Mouse (Mus musculus) thymus, postnatal 14 days (tissue): ENCODE results near the gene Stradb.
A peak's percentile ranks its signal among the peaks of the same experiment; 100 is the strongest.
"Not testable (repeated sequence)": the region's sequence is repeated elsewhere in the genome, so short reads cannot be mapped to it uniquely, and the experiment has no call there.

Experiments
- DNase-seq: peaks from one replicate; pipeline ENCODE4 v3.0.0; 2021

Stradb gene

DNA sequence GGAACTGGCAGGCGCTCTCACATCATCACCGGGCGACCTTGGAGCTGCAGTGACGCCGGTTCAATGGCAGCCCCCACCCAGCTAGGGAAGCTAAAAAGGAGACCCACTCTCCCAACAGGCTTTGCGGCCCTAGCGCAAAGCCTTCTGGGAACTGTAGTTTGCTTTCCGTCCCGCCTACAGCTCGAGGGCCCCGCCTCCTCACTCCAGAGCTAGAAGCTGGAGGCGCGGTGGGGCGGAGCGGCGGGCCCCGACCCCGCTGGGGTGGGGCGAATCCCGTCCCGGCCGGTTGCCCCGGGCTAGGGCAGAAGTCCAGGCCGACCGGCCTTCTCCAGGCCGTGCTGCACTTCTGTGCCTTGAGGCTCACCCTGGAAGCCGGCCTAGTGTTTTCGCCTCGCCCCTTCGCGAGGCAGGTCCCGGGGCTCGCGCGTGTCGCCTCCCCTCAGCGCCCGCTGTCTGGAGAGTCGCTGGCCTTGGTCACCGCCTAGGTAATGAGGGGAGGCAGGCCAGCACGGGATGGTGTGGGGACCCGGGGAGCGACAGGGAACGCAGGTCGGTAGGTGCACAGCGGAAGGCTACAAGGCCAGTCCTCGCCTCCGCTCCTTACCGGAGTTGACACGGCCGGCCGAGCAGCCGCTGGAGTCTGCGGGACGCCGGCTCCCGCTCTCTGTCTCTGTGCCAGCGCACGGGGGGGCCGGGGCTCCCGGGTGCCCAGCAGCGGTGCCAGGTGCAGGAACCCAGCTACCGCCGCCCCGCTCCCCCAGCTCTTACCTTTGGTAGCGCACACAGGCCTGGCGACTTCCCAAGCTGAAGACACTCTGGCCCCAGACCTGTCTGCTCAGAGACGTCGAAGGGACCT, at the start of gene Stradb, which contains the start of gene Trak2:
Gene Stradb (plus strand): TSS at position 157 of the 856 bp plus-strand sequence.
Gene Trak2 (minus strand): TSS at position 65 of the 856 bp plus-strand sequence.
- peak; percentile 98 for DNase-seq

DNA sequence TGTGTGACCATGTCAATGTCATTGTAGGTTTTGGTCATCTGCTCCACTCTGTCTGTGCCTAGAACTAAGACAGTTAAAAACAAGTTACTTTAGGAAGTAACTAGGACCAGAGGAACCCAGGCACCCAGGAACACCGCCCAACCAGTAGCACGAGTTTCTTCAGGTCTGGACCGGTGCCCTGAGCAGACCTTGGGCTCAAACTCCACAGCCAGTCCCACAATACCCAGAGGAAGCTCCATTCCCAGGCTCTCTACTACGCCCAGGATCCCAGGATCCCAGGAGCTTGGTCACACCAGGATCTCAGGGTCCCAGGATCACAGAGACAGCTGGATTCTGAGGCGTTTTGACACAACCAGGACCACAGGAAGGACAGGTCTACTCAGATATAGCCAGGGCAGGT, 46.7 kb upstream of the Stradb start:
- DNase-seq: no peak

DNA sequence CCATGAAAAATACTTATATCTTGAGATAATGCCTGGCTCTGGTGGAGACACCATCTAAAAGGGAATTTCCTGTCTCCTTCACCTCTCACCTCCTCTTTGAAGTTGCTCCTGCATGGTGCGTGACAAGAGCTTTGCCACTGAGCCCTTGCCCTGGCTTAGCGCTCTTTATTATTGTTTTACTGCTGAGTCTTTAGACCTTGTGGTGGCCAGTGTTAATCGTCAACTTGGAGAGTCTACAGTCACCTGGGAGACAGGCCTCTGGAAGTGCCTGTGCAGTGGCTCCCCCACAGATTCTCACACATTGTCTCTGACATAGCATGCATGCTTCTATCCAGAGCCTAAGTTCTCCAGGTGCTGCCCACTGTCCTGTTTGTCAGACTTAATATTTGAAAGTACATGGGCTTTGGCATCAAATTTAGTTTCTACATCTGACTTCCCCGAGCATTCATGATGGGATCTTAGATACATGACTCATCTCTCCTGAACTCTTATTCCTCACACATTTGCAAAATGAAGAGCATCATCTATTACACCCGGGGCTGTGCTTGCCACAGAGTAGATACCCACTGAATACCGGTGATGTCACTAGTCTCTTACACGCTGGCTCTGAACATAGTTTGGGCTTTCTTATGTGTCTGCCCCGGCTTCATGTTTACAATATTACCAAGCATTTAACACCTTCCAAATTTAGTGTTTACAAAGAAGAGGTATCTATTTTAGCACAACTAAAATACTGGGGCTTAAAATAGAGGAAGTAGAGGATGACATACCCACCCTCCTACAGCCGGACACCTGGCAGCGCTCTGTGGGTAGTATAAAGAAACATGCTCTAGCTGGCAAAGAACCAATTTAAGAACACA, 36.3 kb upstream of the Stradb start:
- no peak for DNase-seq

DNA sequence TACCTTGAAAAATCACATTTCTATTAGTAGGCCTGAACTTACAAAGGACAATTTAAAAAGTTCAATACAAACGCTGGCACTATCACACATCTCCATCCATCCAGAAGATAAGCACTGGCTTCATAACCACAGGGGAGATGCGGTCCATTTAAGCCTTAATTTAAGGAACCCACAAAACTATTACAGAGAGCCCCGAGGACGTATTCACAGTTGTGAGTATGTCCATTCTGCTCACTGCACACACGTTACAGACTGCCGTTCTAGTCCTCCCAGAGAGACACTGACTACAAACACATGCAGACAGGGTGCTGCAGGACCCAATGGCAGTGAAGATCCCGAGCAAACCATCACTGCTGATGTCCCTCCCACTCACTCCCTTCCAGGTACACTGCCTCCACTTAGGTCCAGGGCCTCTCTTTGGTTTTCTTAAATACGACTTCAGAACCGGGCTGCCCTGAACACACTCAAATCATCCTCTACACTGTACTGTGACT, 35.7 kb upstream of the Stradb start:
- no peak for DNase-seq

DNA sequence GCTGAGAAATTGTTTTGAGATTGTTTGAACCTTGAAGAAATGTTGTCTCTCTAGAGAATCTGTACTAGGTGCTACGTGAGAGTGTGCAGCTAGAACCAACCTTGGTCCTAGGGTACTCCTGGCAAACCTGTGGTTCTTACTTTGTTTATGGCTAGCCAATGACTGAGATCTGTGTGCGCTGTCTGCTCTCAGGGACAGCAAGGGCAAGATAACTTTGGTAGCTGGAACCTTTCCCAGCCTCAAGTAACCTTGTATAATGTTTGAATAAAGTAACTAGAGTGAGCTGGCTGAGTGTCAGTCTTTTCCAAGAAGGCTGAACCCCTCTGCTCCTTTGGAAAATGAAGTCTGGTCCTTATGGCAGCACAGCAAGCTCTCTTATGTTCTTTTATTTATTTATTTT, 27.8 kb upstream of the Stradb start:
- DNase-seq: no peak

DNA sequence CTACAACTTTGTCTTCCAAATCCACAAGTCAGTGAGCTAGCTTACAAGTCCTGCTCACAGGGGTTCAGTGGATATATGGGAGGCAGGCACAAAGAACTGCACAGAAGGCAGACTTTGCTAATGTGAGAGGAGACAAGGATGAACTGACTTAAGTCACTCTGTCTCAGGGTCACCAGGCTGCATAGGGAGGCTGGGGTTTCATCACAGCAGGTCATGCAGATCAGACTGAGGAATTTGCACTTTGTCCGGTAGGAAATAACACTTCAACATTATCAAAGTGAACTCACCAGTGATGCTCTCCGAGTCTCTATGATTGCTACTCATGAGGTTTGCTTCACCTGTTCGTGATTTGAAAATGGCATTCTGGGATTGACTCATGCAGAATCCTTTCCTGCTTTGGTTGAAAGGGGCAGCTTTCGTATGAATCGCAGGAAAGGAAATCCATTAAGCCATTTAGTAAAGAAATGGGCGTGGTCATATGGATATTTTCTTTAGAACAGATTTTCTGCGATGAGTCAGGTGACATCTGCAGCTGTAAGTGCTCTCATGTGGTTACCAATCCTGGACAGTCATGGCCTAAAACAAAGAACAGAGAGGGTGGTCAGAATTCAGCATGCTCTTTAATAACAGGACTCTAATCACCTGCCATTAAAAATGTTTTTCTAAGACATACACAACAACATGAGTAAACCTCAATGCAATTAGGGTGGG, 27.2 kb upstream of the Stradb start:
- DNase-seq: no peak

DNA sequence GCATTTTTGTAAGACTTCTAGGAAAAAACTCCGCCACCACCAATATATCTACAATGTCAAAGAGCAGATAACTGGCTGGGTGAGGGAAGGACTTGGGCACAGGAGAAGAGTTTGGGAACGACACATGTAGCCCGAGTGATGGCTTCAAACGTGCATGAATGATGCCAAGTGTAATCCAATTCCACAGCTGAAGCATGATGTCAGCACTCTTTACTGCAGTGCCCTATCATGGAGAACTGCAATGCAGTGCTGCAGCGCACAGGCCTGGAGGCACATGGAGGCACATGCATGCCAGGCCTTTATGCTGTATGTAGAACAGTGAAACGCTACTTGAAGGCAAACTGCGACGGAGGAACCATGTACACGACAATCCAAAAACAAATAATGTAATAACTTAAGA, 26.6 kb upstream of the Stradb start:
- DNase-seq: no peak

DNA sequence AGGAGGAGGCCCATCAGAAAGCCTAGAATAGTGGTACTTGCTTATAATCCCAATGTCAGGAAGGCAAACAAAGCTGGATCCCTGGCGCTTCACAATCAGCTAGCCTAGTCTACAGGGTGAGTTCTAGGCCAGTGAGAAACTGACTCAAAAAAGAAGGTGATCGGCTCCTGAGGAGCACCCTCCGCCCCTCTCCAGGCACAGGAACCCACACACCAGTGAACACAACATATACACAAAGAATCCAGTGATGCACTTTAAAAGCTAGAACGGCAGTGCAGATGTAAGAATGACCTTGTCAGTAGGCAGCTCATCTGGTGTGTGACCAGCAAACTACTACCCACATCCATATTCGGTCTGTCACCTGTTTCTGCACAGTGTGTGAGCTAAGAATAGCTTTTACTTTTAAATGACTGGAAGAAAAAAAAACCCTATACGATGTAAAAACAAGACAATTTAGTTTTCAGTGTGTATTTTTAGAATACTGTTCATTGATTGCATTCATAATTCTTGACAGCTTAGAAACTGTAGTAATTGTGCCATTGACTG, 23.7 kb upstream of the Stradb start:
- no peak for DNase-seq

DNA sequence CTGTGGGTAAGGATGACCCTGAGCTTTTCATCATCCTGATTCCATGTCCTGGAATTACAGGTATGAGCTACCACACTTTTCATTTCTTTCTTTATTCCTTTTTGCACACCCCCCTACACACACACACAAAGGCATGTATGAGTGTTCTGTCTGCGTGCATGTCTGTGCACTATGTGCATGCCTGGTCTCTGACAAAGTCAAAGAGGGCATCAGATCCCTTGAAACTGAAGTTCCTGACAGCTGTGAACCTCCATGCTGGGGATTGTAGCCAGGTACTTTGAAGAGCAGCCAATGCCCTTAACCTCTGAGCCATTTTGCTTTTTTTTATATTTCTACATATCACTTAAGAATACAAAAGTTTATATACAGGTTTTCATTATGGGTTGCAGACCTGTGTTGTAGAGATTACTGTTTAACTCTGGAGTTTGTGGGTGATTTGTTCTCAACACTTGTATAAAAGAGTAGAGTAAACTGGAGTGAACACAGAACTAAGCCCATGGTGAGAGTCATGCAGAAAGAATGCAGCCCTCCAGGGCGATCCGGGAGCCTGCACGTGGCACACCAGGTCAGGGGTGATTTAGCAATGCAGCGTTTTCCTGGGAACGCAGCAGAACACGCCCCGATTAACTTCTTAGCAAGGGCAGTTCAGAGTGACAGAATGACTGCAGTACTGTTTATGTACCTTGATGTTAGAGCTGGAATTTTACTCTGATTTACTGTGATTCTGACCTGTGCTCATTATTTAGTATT, 22.2 kb upstream of the Stradb start:
- no peak for DNase-seq

DNA sequence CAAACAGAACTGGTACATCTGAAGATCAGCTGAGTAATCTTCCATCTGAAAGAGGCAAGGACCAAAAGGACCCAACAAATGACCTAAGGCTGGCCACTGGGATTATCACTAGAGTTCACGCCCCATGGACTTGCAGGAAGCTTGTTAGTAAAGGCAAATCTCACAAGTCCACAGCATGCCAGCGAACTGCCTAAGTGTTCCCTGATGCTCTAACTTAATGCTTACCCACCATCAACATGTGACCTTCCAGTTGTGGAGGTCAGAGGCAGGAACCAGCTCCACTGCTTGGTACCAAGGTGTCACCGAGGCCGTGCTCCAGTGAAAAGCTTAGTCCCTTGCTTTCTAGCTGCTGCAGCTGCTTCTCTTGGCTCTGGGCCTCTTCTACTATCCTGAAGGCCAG, 21.5 kb upstream of the Stradb start:
- no peak for DNase-seq

DNA sequence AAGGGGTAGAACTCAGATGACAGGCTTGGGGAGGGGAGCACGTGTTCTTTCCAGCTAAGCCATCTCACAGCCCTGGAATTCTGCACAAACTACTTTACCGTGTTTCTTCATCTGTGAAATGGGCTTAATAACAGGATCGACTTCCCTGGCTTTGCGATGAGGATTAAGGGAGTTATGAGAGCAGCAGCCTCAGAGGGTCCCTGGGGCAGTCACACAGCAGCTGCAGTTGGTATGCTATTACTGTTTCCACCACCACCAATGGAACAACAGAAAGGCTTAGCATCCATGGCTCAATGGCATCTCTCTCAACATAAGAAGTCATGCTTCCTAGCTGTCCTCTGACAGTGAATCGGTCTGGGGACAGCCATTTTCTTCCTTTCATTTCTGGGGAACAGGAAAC, 20.8 kb upstream of the Stradb start:
- no peak for DNase-seq

DNA sequence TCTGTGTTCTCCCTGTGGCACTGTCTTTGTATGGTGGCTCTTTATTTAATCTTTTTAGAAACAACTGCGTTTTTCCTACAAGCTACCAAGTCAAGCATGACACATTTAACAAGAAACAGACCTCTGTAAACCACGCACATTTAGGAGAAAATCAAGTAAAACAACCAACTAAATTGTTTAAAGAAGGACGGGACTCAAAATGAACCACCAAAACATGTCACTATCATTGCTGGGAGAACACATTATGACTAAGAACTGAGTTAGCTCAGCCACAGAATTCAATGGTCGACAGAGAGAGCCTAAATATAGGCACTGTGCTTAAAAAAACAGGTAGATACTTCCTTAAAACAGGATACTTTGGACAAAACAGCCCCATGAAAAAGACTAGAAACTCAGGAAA, 20.3 kb upstream of the Stradb start:
- DNase-seq: no peak

DNA sequence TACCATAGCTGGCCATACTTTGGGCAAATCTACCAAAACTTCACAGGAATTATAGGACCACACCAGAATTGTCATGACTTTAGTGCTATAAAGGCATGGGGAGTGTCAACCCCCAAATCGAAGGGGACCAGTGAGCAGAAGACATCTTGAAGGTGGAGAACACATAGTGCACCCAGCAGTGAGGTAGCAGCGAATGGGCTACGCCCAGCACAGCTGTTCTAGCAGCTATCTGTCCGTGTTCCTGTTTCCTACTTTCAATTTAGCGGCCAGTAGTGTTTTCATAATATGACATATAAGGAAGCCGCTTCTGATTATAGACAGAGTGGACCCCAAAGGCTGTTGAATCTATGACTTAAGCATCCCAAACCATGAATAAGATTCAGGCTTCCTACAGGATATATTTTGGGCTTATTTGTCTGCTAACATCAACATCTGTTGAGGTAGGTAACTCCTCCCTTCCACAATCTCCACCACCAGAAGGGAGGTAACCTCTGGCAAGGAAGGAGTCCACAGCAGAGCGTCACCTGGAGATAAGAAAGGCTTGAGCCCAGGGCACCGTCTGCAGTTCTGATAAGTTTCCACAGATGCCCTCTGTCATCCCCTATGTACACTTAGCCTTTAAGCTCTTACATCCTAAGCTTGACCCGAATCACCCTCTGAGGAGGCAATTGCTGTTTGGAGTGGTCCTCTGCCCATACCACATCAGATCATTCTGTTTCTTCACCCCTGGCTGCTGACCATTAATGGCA, 19.5 kb upstream of the Stradb start:
- peak; percentile 19 for DNase-seq

DNA sequence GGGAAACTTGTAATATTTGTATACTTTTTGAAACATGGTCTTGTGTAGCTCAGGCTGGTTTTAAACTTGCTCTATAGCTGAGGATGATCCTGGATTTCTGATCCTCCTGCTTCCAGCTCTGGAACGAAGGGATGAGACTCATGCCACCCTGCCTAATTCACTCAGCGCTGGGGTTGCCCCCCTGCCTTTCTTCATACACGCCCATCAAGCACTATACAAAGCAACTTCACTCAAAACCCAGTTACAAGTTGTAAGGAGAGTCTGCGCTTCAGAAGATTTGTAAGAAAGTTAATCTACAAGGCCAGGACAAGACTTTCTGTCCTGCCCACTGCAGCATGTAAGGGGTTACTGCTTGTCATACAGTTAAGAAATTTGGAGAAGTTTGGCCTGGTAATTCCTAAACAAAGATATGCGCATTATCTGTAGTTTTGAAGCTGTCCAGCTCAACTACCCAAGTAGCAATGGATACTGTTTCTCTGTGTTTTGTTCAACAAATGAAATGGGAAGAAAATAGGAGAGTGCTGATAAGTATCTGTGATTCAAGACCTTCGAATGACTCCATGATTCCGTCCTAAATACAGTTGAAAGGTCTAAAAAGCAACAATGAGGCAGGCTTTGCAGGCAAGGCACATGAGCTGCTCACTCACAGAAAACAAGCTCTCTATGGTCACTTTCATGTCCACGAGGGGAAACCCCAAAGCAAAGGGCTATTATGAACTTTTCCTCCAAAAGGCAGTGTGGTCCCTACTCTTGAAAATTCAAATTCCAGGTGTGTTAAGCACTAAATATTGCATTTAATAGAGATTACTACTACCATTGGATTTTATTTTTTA, 18.5 kb upstream of the Stradb start:
- no peak for DNase-seq

DNA sequence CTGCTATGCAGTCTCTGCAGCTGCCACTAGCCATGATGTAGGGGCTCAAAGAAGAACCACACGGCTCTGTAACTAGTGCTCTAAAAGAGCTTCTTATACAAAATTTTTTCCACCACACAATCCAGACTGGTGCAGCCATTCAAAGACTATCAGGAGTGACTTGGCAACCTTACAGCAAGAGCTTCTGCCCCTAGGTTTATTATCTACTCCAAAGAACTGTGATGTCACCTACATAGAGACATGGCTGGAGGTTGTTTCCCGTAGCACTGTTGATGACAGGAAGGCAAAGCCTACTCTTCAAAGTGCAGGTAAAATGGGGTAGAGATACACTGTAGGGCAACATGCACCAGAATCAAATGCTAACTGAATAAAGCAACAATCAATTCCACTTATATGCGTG, 17.6 kb upstream of the Stradb start:
- peak; percentile 22 for DNase-seq

DNA sequence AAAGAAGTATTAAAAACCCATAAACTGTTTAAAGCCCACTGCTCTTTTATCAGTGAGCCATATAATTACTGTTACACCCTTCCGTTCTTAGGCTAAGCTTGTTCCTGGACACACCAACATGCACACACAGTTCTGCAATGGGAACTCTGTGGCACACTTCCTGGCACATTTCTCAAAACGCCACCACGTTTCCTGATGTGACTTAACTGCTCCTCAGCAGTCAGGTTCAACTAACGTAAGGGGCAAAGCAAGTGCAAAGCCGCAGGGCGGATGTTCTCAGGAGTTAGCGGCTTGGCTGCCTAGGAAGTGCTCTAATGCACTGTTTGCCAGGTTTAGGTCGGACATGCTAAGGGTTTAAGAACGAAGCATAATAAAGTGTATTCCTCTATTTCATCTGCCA, 17.1 kb upstream of the Stradb start:
- DNase-seq: peak; percentile 81

DNA sequence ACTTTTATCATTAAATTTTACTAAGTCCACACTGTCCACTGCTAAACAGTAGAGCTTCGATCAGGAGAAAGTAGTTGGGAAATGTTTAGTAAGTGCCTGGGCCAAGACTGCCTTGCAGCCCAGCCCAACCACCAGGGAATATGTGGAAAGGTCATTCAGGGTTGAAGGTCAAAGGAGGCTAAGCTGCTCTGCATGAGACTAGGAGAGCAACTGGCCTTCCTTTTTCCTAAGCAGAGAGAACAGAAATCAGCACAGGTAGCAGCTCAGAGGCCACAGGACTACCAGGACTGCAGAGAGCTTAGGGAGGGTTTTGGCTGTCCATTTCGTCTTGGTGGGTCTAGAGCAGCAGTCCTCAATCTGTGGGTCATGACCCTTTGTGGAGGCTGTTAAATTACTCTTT, 15.4 kb upstream of the Stradb start:
- no peak for DNase-seq

DNA sequence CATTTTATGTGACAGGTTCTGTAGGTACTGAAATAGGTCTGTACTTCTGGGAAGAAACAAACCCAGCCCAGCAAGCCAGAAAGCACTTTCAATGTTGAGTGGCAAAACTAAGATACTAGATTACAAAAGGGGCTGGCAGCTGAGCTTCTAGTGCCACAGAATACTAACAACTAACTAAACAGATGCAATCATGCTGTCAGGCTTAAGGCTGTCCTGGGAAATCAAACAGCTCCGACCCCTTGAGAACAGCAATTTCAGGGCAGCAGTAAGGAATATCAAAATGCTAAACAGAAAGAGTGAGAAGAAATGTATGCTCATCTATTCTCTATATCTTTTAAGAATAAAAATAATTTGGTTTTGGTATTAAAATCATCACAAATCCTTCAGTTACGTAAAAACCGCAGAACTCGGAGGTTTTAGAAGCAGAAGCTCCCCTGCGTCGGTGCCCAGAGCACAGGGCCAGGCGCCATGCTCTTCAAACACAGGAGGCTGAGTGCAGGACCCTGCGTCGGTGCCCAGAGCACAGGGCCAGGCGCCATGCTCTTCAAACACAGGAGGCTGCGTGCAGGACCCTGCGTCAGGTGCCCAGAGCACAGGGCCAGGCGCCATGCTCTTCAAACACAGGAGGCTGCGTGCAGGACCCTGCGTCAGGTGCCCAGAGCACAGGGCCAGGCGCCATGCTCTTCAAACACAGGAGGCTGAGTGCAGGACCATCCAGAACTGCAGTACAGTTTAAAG, 14.4 kb upstream of the Stradb start:
- DNase-seq: not testable (repeated sequence)

DNA sequence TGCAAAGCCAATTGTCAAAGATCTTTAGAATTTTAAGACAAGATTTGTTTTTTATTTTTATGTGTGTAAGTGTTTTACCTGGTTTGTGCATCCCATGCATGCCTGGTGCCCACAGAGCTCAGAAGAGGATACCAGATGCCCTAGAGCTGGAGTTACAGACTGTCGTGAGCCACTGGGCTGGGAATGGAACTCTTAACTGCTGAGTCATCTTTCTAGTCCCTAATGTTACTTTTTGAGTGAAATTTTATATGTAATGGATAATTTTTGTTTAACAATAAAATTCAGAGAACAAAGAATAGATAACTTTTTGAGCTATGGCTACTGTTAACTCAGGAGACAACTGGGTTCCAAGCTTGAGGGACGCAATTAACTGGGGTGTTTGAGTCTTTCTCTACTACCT, 13.6 kb upstream of the Stradb start:
- no peak for DNase-seq
